29 mouse cellular contexts compared by ENCODE assay signal in the genomic region with DNA sequence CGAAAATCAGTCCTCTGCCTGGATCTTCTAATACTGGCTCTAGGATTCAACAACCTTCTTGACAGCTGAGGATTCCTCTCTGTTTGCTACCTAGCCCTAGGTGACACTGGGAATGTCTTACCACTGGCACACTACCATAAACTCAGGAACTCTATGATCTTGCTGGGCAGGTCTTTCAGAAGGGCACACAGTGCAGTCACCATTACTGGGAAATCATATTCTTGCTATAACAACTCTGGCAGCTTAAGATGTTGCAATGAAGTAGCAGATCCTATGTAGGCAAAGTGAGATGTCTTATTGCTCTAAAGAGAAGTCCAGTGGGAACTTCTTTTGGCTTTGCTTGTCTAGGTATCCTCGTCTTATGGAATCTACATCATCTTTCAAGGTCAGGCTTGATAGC.
"Had no signal": no experiment of that assay in that cellular context is flagged by ENCODE, and none has a peak within 500 bp of the region (broad histone marks: within the 10 kb centered on the region; RNA-seq: fewer than 3 reads in every experiment).

No protein-coding gene starts in this region.

- H3K9ac ChIP-seq: embryonic facial prominence, embryonic 12.5 days; embryonic facial prominence, embryonic 13.5 days; embryonic facial prominence, embryonic 15.5 days; forebrain, embryonic 12.5 days; forebrain, embryonic 13.5 days; forebrain, embryonic 15.5 days; forebrain, postnatal 0 days had no signal

- H3K27me3 ChIP-seq: embryonic facial prominence, embryonic 12.5 days; embryonic facial prominence, embryonic 13.5 days; embryonic facial prominence, embryonic 15.5 days; forebrain, embryonic 12.5 days; forebrain, embryonic 13.5 days; forebrain, embryonic 15.5 days had no signal

- H3K9me3 ChIP-seq: embryonic facial prominence, embryonic 10.5 days; embryonic facial prominence, embryonic 12.5 days; embryonic facial prominence, embryonic 13.5 days; embryonic facial prominence, embryonic 15.5 days; forebrain, embryonic 10.5 days; forebrain, embryonic 12.5 days; forebrain, embryonic 13.5 days; forebrain, embryonic 15.5 days had no signal

- H3K36me3 ChIP-seq: embryonic facial prominence, embryonic 12.5 days; embryonic facial prominence, embryonic 13.5 days; embryonic facial prominence, embryonic 15.5 days had no signal

- ATAC-seq: forebrain, embryonic 13.5 days; forebrain, embryonic 14.5 days; forebrain, embryonic 15.5 days; forebrain, embryonic 16.5 days; forebrain, postnatal 0 days had no signal

- H3K27ac ChIP-seq: embryonic facial prominence, embryonic 10.5 days; embryonic facial prominence, embryonic 12.5 days; embryonic facial prominence, embryonic 13.5 days; embryonic facial prominence, embryonic 15.5 days; forebrain, embryonic 10.5 days; forebrain, embryonic 12.5 days; forebrain, embryonic 13.5 days; forebrain, embryonic 15.5 days; heart, adult 2 months had no signal

- DNase-seq: cerebellum, adult 18-20 months; cerebellum, adult 2 months; cerebellum, adult 8-10 months; cerebellum, adult 9-10 months; cerebellum, adult 9-11 months; cerebellum, postnatal 10 days; cerebellum, postnatal 14 days; cerebellum, postnatal 25 days; cerebellum, postnatal 36 days; embryo, embryonic 11 days; forebrain, postnatal 0 days; gastrocnemius, postnatal 10 days; gastrocnemius, postnatal 14 days; gastrocnemius, postnatal 25 days; gastrocnemius, postnatal 36 days; heart, adult 11 months; heart, adult 18-20 months; heart, adult 2 months had no signal

- H3K4me2 ChIP-seq: embryonic facial prominence, embryonic 12.5 days; embryonic facial prominence, embryonic 13.5 days; embryonic facial prominence, embryonic 15.5 days; forebrain, embryonic 12.5 days; forebrain, embryonic 13.5 days; forebrain, embryonic 15.5 days had no signal

- H3K4me3 ChIP-seq: embryonic facial prominence, embryonic 10.5 days; embryonic facial prominence, embryonic 12.5 days; embryonic facial prominence, embryonic 13.5 days; embryonic facial prominence, embryonic 15.5 days; erythroblast, embryonic 14.5 days; forebrain, embryonic 10.5 days; forebrain, embryonic 12.5 days; forebrain, embryonic 13.5 days; forebrain, embryonic 15.5 days; heart, adult 2 months had no signal
